Mouse (Mus musculus): Measurements from ENCODE around the gene Me1. TPM values are rescaled to one million over a fixed set of nuclear protein-coding genes. Genes with fewer than 3 reads are reported as not detected.

Gene Me1
- polyA plus RNA-seq, 1 experiment from 2014 or later = 4.4 TPM

GRCm38 (mm10) chr9:86658347-86658746 lies 37.4 kb downstream of the Me1 start:
- no peaks in the 10 kb centered on the region for H3K9me3 ChIP-seq (replicated peaks; ENCODE audit: control insufficient read depth, low read length)
- no peaks in the 10 kb centered on the region for H3K27me3 ChIP-seq (ENCODE audit: control insufficient read depth, insufficient read depth, low read depth, low read length)
- ATAC-seq (ENCODE audit: low read depth) = no peak
- H3K9ac ChIP-seq (ENCODE audit: low read depth, low read length) = no peak overlapping the region
- H3K4me1 ChIP-seq (ENCODE audit: control insufficient read depth, low read depth, low read length) = no peaks in the 10 kb centered on the region
- H3K4me2 ChIP-seq (ENCODE audit: low read depth, low read length) = no peak overlapping the region
- H3K27ac ChIP-seq (ENCODE audit: low read length) = no peak overlapping the region
- H3K4me3 ChIP-seq (ENCODE audit: low read depth, low read length) = no peak overlapping the region
- 72% methylated on average over 4 of the region's 4 CpGs for WGBS (ENCODE audit: insufficient replicate concordance)
- H3K36me3 ChIP-seq (ENCODE audit: control insufficient read depth, insufficient read depth) = no peaks in the 10 kb centered on the region

- no peaks in the 10 kb centered on the region for H3K9me3 ChIP-seq (replicated peaks; ENCODE audit: control insufficient read depth, low read length)
- H3K4me2 ChIP-seq (ENCODE audit: low read depth, low read length) = no peak overlapping the region
- no peak for ATAC-seq (ENCODE audit: low read depth)
- WGBS (ENCODE audit: insufficient replicate concordance) = 53% methylated on average over 1 of the region's 1 CpGs
- no peak overlapping the region for H3K9ac ChIP-seq (ENCODE audit: low read depth, low read length)
- no peaks in the 10 kb centered on the region for H3K4me1 ChIP-seq (ENCODE audit: control insufficient read depth, low read depth, low read length)
- no peaks in the 10 kb centered on the region for H3K36me3 ChIP-seq (ENCODE audit: control insufficient read depth, insufficient read depth)
- no peak overlapping the region for H3K27ac ChIP-seq (ENCODE audit: low read length)
- H3K4me3 ChIP-seq (ENCODE audit: low read depth, low read length) = no peak overlapping the region
- no peaks in the 10 kb centered on the region for H3K27me3 ChIP-seq (ENCODE audit: control insufficient read depth, insufficient read depth, low read depth, low read length)
These were observed 43.6 kb downstream of the Me1 start for GRCm38 (mm10) chr9:86652194-86652593.

- no peaks in the 10 kb centered on the region for H3K9me3 ChIP-seq (replicated peaks; ENCODE audit: control insufficient read depth, low read length)
- H3K27me3 ChIP-seq (ENCODE audit: control insufficient read depth, insufficient read depth, low read depth, low read length) = no peaks in the 10 kb centered on the region
- ATAC-seq (ENCODE audit: low read depth) = no peak
- H3K4me1 ChIP-seq (ENCODE audit: control insufficient read depth, low read depth, low read length) = no peaks in the 10 kb centered on the region
- no peak overlapping the region for H3K9ac ChIP-seq (ENCODE audit: low read depth, low read length)
- no peak overlapping the region for H3K27ac ChIP-seq (ENCODE audit: low read length)
- no peaks in the 10 kb centered on the region for H3K36me3 ChIP-seq (ENCODE audit: control insufficient read depth, insufficient read depth)
- no peak overlapping the region for H3K4me3 ChIP-seq (ENCODE audit: low read depth, low read length)
- no peak overlapping the region for H3K4me2 ChIP-seq (ENCODE audit: low read depth, low read length)
- 65% methylated on average over 3 of the region's 3 CpGs for WGBS (ENCODE audit: insufficient replicate concordance)
These were observed 44.5 kb downstream of the Me1 start for GRCm38 (mm10) chr9:86651254-86651653.

GRCm38 (mm10) chr9:86650822-86651221 lies 44.9 kb downstream of the Me1 start:
- no peak overlapping the region for H3K4me2 ChIP-seq (ENCODE audit: low read depth, low read length)
- no peaks in the 10 kb centered on the region for H3K4me1 ChIP-seq (ENCODE audit: control insufficient read depth, low read depth, low read length)
- H3K36me3 ChIP-seq (ENCODE audit: control insufficient read depth, insufficient read depth) = no peaks in the 10 kb centered on the region
- no peak overlapping the region for H3K9ac ChIP-seq (ENCODE audit: low read depth, low read length)
- H3K4me3 ChIP-seq (ENCODE audit: low read depth, low read length) = no peak overlapping the region
- 61% methylated on average over 5 of the region's 5 CpGs for WGBS (ENCODE audit: insufficient replicate concordance)
- H3K27me3 ChIP-seq (ENCODE audit: control insufficient read depth, insufficient read depth, low read depth, low read length) = no peaks in the 10 kb centered on the region
- no peak for ATAC-seq (ENCODE audit: low read depth)
- no peaks in the 10 kb centered on the region for H3K9me3 ChIP-seq (replicated peaks; ENCODE audit: control insufficient read depth, low read length)
- no peak overlapping the region for H3K27ac ChIP-seq (ENCODE audit: low read length)

GRCm38 (mm10) chr9:86647931-86648550 lies 47.7 kb downstream of the Me1 start:
- H3K4me3 ChIP-seq (ENCODE audit: low read depth, low read length) = no peak overlapping the region
- H3K4me2 ChIP-seq (ENCODE audit: low read depth, low read length) = no peak overlapping the region
- peak; percentile 62 for ATAC-seq (ENCODE audit: low read depth)
- H3K36me3 ChIP-seq (ENCODE audit: control insufficient read depth, insufficient read depth) = no peaks in the 10 kb centered on the region
- H3K9me3 ChIP-seq (replicated peaks; ENCODE audit: control insufficient read depth, low read length) = no peaks in the 10 kb centered on the region
- no peaks in the 10 kb centered on the region for H3K4me1 ChIP-seq (ENCODE audit: control insufficient read depth, low read depth, low read length)
- no peak overlapping the region for H3K9ac ChIP-seq (ENCODE audit: low read depth, low read length)
- H3K27me3 ChIP-seq (ENCODE audit: control insufficient read depth, insufficient read depth, low read depth, low read length) = no peaks in the 10 kb centered on the region
- WGBS (ENCODE audit: insufficient replicate concordance) = 38% methylated on average over 7 of the region's 7 CpGs
- no peak overlapping the region for H3K27ac ChIP-seq (ENCODE audit: low read length)

GRCm38 (mm10) chr9:86646807-86647206 lies 48.9 kb downstream of the Me1 start:
- no peak for ATAC-seq (ENCODE audit: low read depth)
- H3K4me1 ChIP-seq (ENCODE audit: control insufficient read depth, low read depth, low read length) = no peaks in the 10 kb centered on the region
- H3K36me3 ChIP-seq (ENCODE audit: control insufficient read depth, insufficient read depth) = no peaks in the 10 kb centered on the region
- H3K27ac ChIP-seq (ENCODE audit: low read length) = no peak overlapping the region
- H3K4me2 ChIP-seq (ENCODE audit: low read depth, low read length) = no peak overlapping the region
- 6% methylated on average over 1 of the region's 1 CpGs for WGBS (ENCODE audit: insufficient replicate concordance)
- no peak overlapping the region for H3K4me3 ChIP-seq (ENCODE audit: low read depth, low read length)
- H3K9ac ChIP-seq (ENCODE audit: low read depth, low read length) = no peak overlapping the region
- no peaks in the 10 kb centered on the region for H3K27me3 ChIP-seq (ENCODE audit: control insufficient read depth, insufficient read depth, low read depth, low read length)
- H3K9me3 ChIP-seq (replicated peaks; ENCODE audit: control insufficient read depth, low read length) = no peaks in the 10 kb centered on the region

- no peaks in the 10 kb centered on the region for H3K9me3 ChIP-seq (replicated peaks; ENCODE audit: control insufficient read depth, low read length)
- no peaks in the 10 kb centered on the region for H3K27me3 ChIP-seq (ENCODE audit: control insufficient read depth, insufficient read depth, low read depth, low read length)
- no peak overlapping the region for H3K9ac ChIP-seq (ENCODE audit: low read depth, low read length)
- no peaks in the 10 kb centered on the region for H3K36me3 ChIP-seq (ENCODE audit: control insufficient read depth, insufficient read depth)
- H3K4me2 ChIP-seq (ENCODE audit: low read depth, low read length) = no peak overlapping the region
- H3K4me1 ChIP-seq (ENCODE audit: control insufficient read depth, low read depth, low read length) = no peaks in the 10 kb centered on the region
- ATAC-seq (ENCODE audit: low read depth) = no peak
- 66% methylated on average over 4 of the region's 4 CpGs for WGBS (ENCODE audit: insufficient replicate concordance)
- H3K27ac ChIP-seq (ENCODE audit: low read length) = no peak overlapping the region
- no peak overlapping the region for H3K4me3 ChIP-seq (ENCODE audit: low read depth, low read length)
These were observed 52.3 kb downstream of the Me1 start for GRCm38 (mm10) chr9:86643497-86643896.

GRCm38 (mm10) chr9:86638771-86639170 lies 57.0 kb downstream of the Me1 start:
- Histone ChIP-seq H3K27me3 (ENCODE audit: control insufficient read depth, insufficient read depth, low read depth, low read length) (no peaks in the 10 kb centered on the region), H3K27ac (ENCODE audit: low read length) (no peak overlapping the region), H3K9ac (ENCODE audit: low read depth, low read length) (no peak overlapping the region), H3K9me3 (replicated peaks; ENCODE audit: control insufficient read depth, low read length) (no peaks in the 10 kb centered on the region), H3K36me3 (ENCODE audit: control insufficient read depth, insufficient read depth) (no peaks in the 10 kb centered on the region), H3K4me1 (ENCODE audit: control insufficient read depth, low read depth, low read length) (no peaks in the 10 kb centered on the region), H3K4me2 (ENCODE audit: low read depth, low read length) (no peak overlapping the region), H3K4me3 (ENCODE audit: low read depth, low read length) (no peak overlapping the region)
- ATAC-seq (ENCODE audit: low read depth) = no peak
- 48% methylated on average over 6 of the region's 6 CpGs for WGBS (ENCODE audit: insufficient replicate concordance)

GRCm38 (mm10) chr9:86631153-86631552 lies 64.6 kb downstream of the Me1 start:
- Histone ChIP-seq H3K9me3 (replicated peaks; ENCODE audit: control insufficient read depth, low read length) (no peaks in the 10 kb centered on the region), H3K36me3 (ENCODE audit: control insufficient read depth, insufficient read depth) (no peaks in the 10 kb centered on the region), H3K4me2 (ENCODE audit: low read depth, low read length) (no peak overlapping the region), H3K27ac (ENCODE audit: low read length) (no peak overlapping the region), H3K9ac (ENCODE audit: low read depth, low read length) (no peak overlapping the region), H3K4me1 (ENCODE audit: control insufficient read depth, low read depth, low read length) (no peaks in the 10 kb centered on the region), H3K4me3 (ENCODE audit: low read depth, low read length) (no peak overlapping the region), H3K27me3 (ENCODE audit: control insufficient read depth, insufficient read depth, low read depth, low read length) (no peaks in the 10 kb centered on the region)
- no peak for ATAC-seq (ENCODE audit: low read depth)
- WGBS (ENCODE audit: insufficient replicate concordance) = 47% methylated on average over 7 of the region's 7 CpGs

Data from liver, embryonic 16.5 days (tissue).